In the genomic region with DNA sequence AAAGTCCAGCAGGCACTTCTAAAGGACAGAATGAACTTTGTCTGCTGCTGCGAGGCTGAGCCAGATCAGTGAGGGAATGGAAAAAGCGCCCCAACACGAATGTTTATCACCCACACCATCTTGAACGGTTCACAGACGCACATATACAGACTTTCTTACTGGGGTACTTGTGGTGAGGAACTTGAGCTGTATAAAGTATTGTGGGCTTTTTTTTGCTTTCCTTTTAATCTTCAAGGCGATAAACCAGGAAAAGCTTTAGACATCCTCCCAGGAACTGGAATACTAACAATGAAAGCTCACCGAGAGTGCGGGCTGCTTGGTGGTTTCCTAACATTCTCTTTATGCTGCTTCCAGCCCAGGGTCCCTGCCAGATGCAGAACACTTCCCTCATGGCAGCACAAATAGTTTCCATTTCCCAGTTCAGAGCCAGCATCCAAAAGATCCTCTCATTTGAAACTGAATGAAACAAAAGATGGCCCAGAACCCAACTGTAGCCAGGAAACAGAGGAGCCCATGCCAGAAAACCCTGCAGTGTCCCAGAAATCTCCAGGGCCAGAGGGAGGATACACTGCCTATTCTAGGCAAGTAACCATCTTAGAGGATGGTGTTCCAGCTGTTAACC, we compare ENCODE assay signal across 9 mouse cellular contexts. TPM values are rescaled to one million over a fixed set of nuclear protein-coding genes. Genes with fewer than 3 reads are reported as not detected.
DNase-seq lines count a peak whose midpoint lies in the region; ATAC-seq and TF ChIP-seq lines count a peak whose summit lies in the region.
"Had no signal": no experiment of that assay in that cellular context is flagged by ENCODE, and none has a peak within 500 bp of the region (broad histone marks: within the 10 kb centered on the region; RNA-seq: fewer than 3 reads in every experiment).

No protein-coding gene starts in this region.

- H3K4me1 ChIP-seq in forebrain, postnatal 0 days (ENCODE audit: insufficient read depth) = no peaks in the 10 kb centered on the region
- no peaks in the 10 kb centered on the region for H3K4me1 ChIP-seq in forebrain, embryonic 13.5 days
- H3K4me1 ChIP-seq in intestine, postnatal 0 days (replicated peaks; ENCODE audit: control insufficient read depth, insufficient read depth, low read length) = no peaks in the 10 kb centered on the region; the same call in 1 of the 2 replicates
- peaks cover 4% of the 10 kb centered on the region; the same call in 1 of the 2 replicates for H3K4me1 ChIP-seq in stomach, embryonic 16.5 days (ENCODE audit: control insufficient read depth, insufficient read depth, low read length)

- H3K27me3 ChIP-seq in forebrain, postnatal 0 days (ENCODE audit: insufficient read depth, low read length) = no peaks in the 10 kb centered on the region
- no peaks in the 10 kb centered on the region for H3K27me3 ChIP-seq in forebrain, embryonic 13.5 days
- no peaks in the 10 kb centered on the region for H3K27me3 ChIP-seq in intestine, postnatal 0 days (replicated peaks; ENCODE audit: control insufficient read depth, insufficient read depth, low read length)
- H3K27me3 ChIP-seq in stomach, embryonic 16.5 days (ENCODE audit: control insufficient read depth, insufficient read depth, low read length) = no peaks in the 10 kb centered on the region

- no peak overlapping the region for H3K4me2 ChIP-seq in forebrain, postnatal 0 days (ENCODE audit: low read depth)
- H3K4me2 ChIP-seq in forebrain, embryonic 13.5 days = no peak overlapping the region
- peak overlapping the region; percentile 35; the same call in 1 of the 2 replicates for H3K4me2 ChIP-seq in intestine, postnatal 0 days (replicated peaks; ENCODE audit: low read depth)
- peak overlapping the region; percentile 33 for H3K4me2 ChIP-seq in stomach, embryonic 16.5 days (ENCODE audit: low read depth, low read length)

- intact Hi-C loops in left cerebral cortex, postnatal 36 days (cut with DNase I) = no loop called here

- TF ChIP-seq CTCF in forebrain, postnatal 0 days (IDR thresholded peaks at IDR 0.05; ENCODE audit: low read depth) = no peak
- TF ChIP-seq CTCF in intestine, postnatal 0 days (IDR thresholded peaks at IDR 0.05; ENCODE audit: low read depth) = no peak

- H3K4me3 ChIP-seq in forebrain, postnatal 0 days (ENCODE audit: low read depth, low read length) = no peak overlapping the region
- no peak overlapping the region for H3K4me3 ChIP-seq in forebrain, embryonic 13.5 days
- H3K4me3 ChIP-seq in intestine, postnatal 0 days (ENCODE audit: low read depth, low read length) = no peak overlapping the region
- H3K4me3 ChIP-seq in stomach, embryonic 16.5 days (replicated peaks; ENCODE audit: low read length) = no peak overlapping the region
- H3K4me3 ChIP-seq: myocyte had no signal

- peak overlapping the region; percentile 55; the same call in 1 of the 2 replicates for H3K27ac ChIP-seq in forebrain, postnatal 0 days (ENCODE audit: low read depth, low read length)
- H3K27ac ChIP-seq in forebrain, embryonic 13.5 days = no peak overlapping the region
- H3K27ac ChIP-seq in intestine, postnatal 0 days (ENCODE audit: low read depth, low read length) = 0 out of 2 replicates have a peak overlapping the region, but pooled peaks have one; percentile 15
- H3K27ac ChIP-seq in stomach, embryonic 16.5 days (ENCODE audit: low read length) = peak overlapping the region; percentile 64

- no peak overlapping the region for H3K9ac ChIP-seq in forebrain, postnatal 0 days
- no peak overlapping the region for H3K9ac ChIP-seq in forebrain, embryonic 13.5 days
- H3K9ac ChIP-seq in intestine, postnatal 0 days (ENCODE audit: low read depth, low read length) = no peak overlapping the region
- H3K9ac ChIP-seq in stomach, embryonic 16.5 days (ENCODE audit: low read length) = no peak overlapping the region

- H3K36me3 ChIP-seq in forebrain, postnatal 0 days (ENCODE audit: insufficient read depth) = no peaks in the 10 kb centered on the region
- H3K36me3 ChIP-seq in forebrain, embryonic 13.5 days (ENCODE audit: poor library complexity, severe bottlenecking) = no peaks in the 10 kb centered on the region
- H3K36me3 ChIP-seq in intestine, postnatal 0 days (ENCODE audit: control insufficient read depth, insufficient read depth) = no peaks in the 10 kb centered on the region
- H3K36me3 ChIP-seq in stomach, embryonic 16.5 days (ENCODE audit: control insufficient read depth, insufficient read depth, low read length) = no peaks in the 10 kb centered on the region

- 41% methylated on average over 8 of the region's 8 CpGs for WGBS in forebrain, postnatal 0 days
- WGBS in forebrain, embryonic 13.5 days = 75% methylated on average over 8 of the region's 8 CpGs
- 47% methylated on average over 8 of the region's 8 CpGs for WGBS in intestine, postnatal 0 days
- 25% methylated on average over 8 of the region's 8 CpGs for WGBS in stomach, embryonic 16.5 days

- DNase-seq in forebrain, postnatal 0 days = peak; percentile 48
- DNase-seq in brain, adult 2 months (ENCODE audit: low read depth, low spot score) = peak; percentile 73
- DNase-seq in gastrocnemius, postnatal 25 days = peak; percentile 83
- peak; percentile 15 to 32 for DNase-seq in left cerebral cortex, postnatal 36 days (ENCODE audit: low spot score in 2 of 2)
- no peak for DNase-seq in adipocyte (ENCODE audit: low spot score)

- no peaks in the 10 kb centered on the region for H3K9me3 ChIP-seq in forebrain, postnatal 0 days (ENCODE audit: low read length)
- no peaks in the 10 kb centered on the region for H3K9me3 ChIP-seq in forebrain, embryonic 13.5 days (replicated peaks)
- H3K9me3 ChIP-seq in intestine, postnatal 0 days (ENCODE audit: control insufficient read depth) = no peaks in the 10 kb centered on the region
- H3K9me3 ChIP-seq in stomach, embryonic 16.5 days (replicated peaks; ENCODE audit: control insufficient read depth, low read length) = no peaks in the 10 kb centered on the region

- peak; percentile 50 for ATAC-seq in forebrain, postnatal 0 days
- ATAC-seq in forebrain, embryonic 13.5 days = no peak
- ATAC-seq in intestine, postnatal 0 days = no peak
- no peak for ATAC-seq in stomach, embryonic 16.5 days (ENCODE audit: insufficient read depth, low FRiP score)

RNA-seq across cellular contexts. Expression of a gene that starts 43.3 kb away (rescaled TPM):
- 6.3 and 10.7 TPM in 2 replicates for total RNA-seq in forebrain, postnatal 0 days (2014; rRNA removed)
- 2.0 and 4.3 TPM in 2 replicates for polyA plus RNA-seq in forebrain, postnatal 0 days (2015; fragmentation: Nextera tagmentation; extraction: Ambion mirVana)
- polyA plus RNA-seq in forebrain, embryonic 13.5 days (2015; fragmentation: Nextera tagmentation; extraction: Ambion mirVana) = 4.0 and 5.5 TPM in 2 replicates
- total RNA-seq in gastrocnemius, postnatal 25 days (2021) = 1 to 10 TPM; 3.4 to 3.8 TPM
- polyA plus RNA-seq in intestine, postnatal 0 days (2015; fragmentation: Nextera tagmentation; extraction: Ambion mirVana) = 2.1 and 2.6 TPM in 2 replicates
- total RNA-seq in left cerebral cortex, postnatal 36 days (2021) = 10 to 100 TPM in 1 of 2 experiments, 1 to 10 TPM in 1; 9.1 to 11.8 TPM
- 11.7 and 14.0 TPM in 2 replicates for polyA plus RNA-seq in stomach, embryonic 16.5 days (2015; fragmentation: Nextera tagmentation; extraction: Ambion mirVana)

Comparison
In these comparisons a context has a peak if more than half of its experiments do, and no peak if none do; other contexts are left out.
1. H3K4me2 ChIP-seq: peak in intestine, postnatal 0 days (single experiment) and stomach, embryonic 16.5 days (single experiment); none in forebrain, postnatal 0 days (single experiment) and forebrain, embryonic 13.5 days (single experiment).